Mouse (Mus musculus): ENCODE measurements around the gene Mtfr2. TPM values are rescaled to one million over a fixed set of nuclear protein-coding genes. Genes with fewer than 3 reads are reported as not detected.

Gene Mtfr2
- total RNA-seq, 2 experiments from 2014 or later, result 0.72 to 1.2 TPM

DNA sequence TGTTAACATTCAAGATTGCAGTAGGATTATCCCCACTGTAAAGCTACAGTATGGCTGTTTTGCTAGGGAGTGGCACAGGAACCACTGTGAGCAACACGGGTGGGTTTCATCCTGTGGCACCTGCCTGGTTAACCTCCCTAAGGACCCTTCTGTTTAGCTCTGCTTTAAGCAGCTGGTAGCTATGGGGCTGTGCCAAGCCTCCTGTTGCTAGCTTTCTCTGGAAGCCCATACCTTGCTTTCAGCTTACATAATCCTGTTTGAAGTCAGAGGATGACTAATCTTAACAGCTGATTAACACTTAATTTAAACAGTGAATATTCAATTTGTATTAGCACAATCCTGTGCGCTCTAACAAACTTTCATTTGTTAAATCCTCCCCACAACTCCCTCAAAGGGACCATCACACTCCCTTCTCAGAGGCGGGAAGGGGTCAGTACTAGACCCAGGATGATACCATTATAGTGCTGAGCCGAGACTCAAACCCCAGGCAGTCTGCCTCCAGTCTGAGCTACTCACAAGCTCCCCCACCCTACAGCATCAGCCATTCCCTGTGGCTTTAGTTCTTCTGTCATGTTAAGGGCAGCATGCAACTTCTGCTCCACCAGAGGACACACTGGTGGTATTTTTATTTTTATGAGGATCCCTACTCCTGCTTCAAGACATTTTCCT, 15.0 kb downstream of the Mtfr2 start:
- no peak for DNase-seq
- intact Hi-C loops (cut with DNase I), result loop anchor here (2.0 kb wide), 2 partner anchors 566 to 586 kb away; no protein-coding TSS in a partner anchor

GRCm38 (mm10) chr10:20372046-20372445, 24.5 kb downstream of the Mtfr2 start:
- peak in 1 of 2 experiments; percentile 6 for DNase-seq
- intact Hi-C loops (cut with DNase I), result no loop called here

DNA sequence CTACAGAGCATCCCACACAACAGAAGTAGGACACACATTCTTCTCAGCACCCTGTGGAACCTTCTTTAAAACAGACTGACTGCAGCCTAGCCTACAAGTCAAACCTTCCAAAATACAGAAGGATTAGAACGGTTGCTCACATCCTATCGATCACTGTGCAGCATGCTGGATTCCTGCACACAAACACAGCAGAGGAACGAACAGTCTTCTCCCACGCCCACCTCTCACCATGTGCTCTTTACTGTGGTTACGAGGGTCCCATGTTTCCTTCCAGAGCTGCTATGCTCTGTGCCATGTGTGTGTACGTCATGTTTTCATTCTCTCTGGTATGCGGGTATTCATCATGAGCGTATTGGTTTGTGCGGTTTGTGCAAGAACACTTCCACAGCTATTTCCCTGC, 30.1 kb downstream of the Mtfr2 start:
- intact Hi-C loops (cut with DNase I), result no loop called here
- no peak for DNase-seq

GRCm38 (mm10) chr10:20379071-20379735, 31.6 kb downstream of the Mtfr2 start:
- DNase-seq, result peak; percentile 17 to 24
- intact Hi-C loops (cut with DNase I), result no loop called here

GRCm38 (mm10) chr10:20380798-20381197, 33.2 kb downstream of the Mtfr2 start:
- no peak for DNase-seq
- intact Hi-C loops (cut with DNase I), result no loop called here

GRCm38 (mm10) chr10:20381352-20381751, 33.8 kb downstream of the Mtfr2 start:
- intact Hi-C loops (cut with DNase I), result no loop called here

DNA sequence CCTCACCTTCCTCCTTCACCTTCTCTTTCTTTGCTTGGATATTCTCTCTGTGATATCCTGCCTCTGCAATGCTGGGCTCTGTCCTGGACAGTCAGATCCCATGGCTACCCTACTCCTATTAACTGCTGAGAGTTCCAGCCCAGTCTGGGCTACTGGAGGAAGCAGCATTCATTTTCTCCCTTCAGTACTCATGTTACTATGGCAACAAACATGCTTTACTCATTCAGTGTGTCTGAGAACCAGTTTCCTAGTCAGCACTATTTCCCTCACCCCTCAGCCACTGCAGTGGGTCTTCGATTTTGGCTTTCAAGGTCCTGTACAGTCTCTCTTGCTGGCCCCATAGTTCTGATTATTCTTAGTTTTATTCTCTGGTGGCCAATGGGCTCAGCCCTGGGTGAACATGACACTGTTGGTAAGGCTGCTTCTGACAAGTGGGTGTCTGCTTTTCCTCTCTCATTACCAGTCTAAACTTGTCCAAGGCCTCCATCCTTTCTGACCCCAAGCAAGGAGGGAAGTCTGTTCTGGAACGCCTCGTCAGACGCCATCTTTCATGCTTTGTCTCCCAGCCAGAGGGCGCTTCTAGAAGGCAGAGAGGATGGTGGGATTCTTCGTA, 35.3 kb downstream of the Mtfr2 start:
- no peak for DNase-seq
- intact Hi-C loops (cut with DNase I), result no loop called here

More at GRCm38 (mm10) chr10:20381352-20381751, 33.8 kb downstream of the Mtfr2 start:
- DNase-seq, result no peak

- intact Hi-C loops (cut with DNase I), result no loop called here
- no peak for DNase-seq
These were observed 43.0 kb downstream of the Mtfr2 start for GRCm38 (mm10) chr10:20390568-20390967.

DNA sequence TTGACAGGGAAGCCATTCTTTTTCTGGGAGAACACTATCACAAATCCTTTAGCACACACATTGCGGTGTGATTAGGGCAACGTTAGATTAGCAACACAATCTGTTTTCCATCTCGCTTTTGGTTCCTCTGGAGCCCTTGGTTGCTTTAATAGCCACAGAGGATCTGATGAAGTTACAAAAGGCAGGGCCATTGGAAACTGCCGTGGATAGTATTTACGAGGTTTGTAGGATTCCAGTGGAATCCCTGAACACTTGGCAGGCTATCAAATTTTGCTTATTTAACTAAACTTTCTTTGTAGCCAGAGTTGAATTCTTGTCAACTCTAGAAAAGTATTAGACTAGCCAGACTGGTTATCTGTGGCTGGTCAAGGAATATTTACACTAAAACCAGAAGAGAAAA, 47.2 kb downstream of the Mtfr2 start:
- intact Hi-C loops (cut with DNase I), result no loop called here
- DNase-seq, result no peak

GRCm38 (mm10) chr10:20395778-20396177, 48.2 kb downstream of the Mtfr2 start:
- intact Hi-C loops (cut with DNase I), result no loop called here

DNA sequence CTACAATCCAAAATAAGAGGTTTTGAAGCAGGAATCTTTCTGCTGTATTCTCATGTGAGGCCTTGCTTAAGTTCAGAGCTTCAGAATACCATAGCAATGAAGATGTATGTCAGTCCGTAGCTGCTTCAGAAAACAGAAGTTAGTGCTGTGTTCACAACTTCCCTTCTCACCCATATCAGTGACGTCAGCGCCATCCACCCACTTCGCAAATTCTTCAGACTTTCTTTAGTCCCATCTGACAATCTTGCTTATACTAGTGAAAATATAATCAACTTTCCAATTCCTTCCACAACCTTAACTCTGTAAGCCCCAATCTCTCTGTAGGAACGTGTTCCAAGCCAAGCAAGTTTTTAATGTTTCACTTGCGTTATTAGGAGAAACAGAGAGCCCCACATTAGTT, 50.7 kb downstream of the Mtfr2 start:
- intact Hi-C loops (cut with DNase I), result no loop called here
- DNase-seq, result no peak

More at GRCm38 (mm10) chr10:20395778-20396177, 48.2 kb downstream of the Mtfr2 start:
- no peak for DNase-seq

DNA sequence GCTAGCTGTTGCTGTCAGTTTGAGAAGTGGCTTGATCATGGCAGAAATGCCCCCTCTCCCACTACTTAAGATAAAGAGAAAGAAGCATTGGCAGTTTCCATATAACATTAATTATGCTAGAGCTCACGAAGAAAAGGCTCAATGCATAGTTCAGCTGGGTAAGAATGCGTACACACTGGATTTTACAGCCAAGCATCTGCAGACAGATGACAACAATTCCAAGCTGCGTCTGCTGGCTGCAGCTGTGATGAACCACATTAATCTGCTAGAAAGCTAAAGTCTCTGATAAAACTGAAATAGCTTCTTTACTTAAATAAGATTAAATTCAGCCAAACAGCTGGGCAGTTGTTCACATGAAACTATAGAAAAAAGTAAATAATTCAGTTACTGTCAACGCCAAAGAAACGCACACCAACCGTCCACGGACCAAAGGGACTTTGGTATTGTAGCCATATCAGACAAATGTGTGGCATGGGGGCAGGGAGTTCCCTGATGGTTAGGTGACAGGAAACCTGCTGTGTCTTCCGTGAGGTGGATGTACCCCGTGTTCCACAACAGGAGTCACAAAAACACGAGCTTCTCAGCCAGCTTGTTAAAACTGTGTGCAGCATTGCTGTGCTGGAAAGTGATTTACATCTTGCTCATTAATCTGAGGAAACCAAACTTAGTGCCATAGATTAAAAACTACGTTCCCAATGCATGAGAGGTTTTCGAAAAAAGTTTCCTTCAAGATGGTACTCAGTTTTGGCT, 51.2 kb downstream of the Mtfr2 start:
- intact Hi-C loops (cut with DNase I), result no loop called here
- no peak for DNase-seq

- no peak for DNase-seq
- intact Hi-C loops (cut with DNase I), result loop anchor here (10.0 kb wide), 1 partner anchor 254 kb away; no protein-coding TSS in a partner anchor
These were observed 52.8 kb downstream of the Mtfr2 start for GRCm38 (mm10) chr10:20400406-20400805.

- no peak for DNase-seq
- intact Hi-C loops (cut with DNase I), result loop anchor here (10.0 kb wide), 1 partner anchor 252 kb away; no protein-coding TSS in a partner anchor
These were observed 55.4 kb downstream of the Mtfr2 start for GRCm38 (mm10) chr10:20402941-20403340.

DNA sequence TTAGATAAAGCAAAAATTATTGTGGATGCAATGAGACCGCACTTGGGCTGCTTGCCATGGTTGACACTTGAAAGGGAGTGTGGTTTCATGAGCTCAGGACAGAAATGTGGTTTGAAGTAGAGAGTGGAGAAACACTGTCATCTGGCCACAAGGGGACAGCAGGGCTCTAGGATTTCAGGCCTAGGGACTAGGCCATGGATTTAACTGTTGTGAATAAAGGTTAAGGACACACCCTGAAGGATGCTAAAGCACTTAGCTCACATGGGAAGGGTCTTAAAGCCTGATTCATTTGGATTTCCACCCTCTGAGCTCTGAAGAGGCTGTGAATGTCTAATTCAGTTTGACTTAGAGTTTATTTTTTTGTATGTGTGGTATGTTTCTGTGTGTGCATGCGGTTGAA, 57.9 kb downstream of the Mtfr2 start:
- intact Hi-C loops (cut with DNase I), result loop anchor here (5.0 to 10.0 kb wide), 5 partner anchors 102 to 542 kb away; partner anchors contain the start of gene Pde7b
- DNase-seq, result peak; percentile 42 to 65

DNA sequence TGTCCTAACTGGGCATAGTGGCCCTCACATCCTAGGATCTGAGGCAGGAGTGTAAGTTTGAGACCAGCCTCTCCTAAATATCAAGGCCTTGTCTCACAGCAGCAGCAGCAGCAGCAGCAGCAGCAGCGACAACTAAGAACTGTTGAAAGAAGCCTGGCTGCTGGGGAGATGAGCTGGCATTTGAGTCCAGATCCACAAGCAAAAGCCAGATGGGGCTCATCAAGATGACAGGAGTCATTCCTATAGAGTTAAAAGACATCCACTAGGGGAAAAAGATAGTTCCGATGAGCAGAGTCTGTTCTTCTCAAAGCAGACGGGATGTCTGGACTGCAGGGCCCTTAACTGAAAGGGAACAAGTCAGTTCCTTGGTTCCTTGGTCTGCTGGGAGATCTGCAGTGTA, 60.8 kb downstream of the Mtfr2 start:
- intact Hi-C loops (cut with DNase I), result loop anchor here (2.0 to 10.0 kb wide), 6 partner anchors 78 to 539 kb away; partner anchors contain the start of gene Pde7b

DNA sequence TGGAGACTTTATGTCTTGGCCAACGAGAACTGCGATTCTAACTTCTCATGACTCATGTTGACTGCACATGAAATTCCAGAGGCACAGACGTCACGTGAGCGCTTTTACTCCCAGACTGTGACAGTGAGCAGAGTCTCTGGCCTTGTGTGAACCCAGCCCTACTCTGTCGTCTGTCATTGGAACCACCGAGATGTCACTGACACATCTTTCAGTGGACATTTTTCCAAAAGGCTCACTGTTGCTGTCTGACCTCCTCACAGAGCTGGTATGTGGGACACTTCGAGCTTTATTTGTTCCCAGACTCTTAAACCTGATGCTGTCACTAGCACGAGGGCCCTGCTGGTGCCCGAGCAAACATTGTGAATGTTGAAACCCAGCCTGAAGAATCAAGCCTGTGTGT, 61.6 kb downstream of the Mtfr2 start:
- peak; percentile 39 to 54 for DNase-seq
- intact Hi-C loops (cut with DNase I), result loop anchor here (2.0 to 10.0 kb wide), 6 partner anchors 78 to 538 kb away; partner anchors contain the start of gene Pde7b

More for the DNA sequence above, 60.8 kb downstream of the Mtfr2 start:
- DNase-seq, result peak; percentile 30 to 67
